Mouse (Mus musculus) kidney, embryonic 14.5 days (tissue): ENCODE data around the gene Klk5. TPM values are rescaled to one million over a fixed set of nuclear protein-coding genes. Genes with fewer than 3 reads are reported as not detected.

ENCODE experiments used
- ATAC-seq: fragments of 200-750 bp; cut with Nextera tagmentation; 2 replicates; pipeline ENCODE4 v1.8.0; 2017; ENCODE audit warnings: moderate number of reproducible peaks, mild to moderate bottlenecking, moderate TSS enrichment, moderate library complexity; ENCODE audit not compliant: low FRiP score, low TSS enrichment
- H3K27ac ChIP-seq: fragments of 300-500 bp; sonication (generic); 2 replicates; pipeline ENCODE4 v1.5.1; 2014; ENCODE audit warnings: low read depth, mild to moderate bottlenecking, low read length, moderate library complexity, mixed read lengths
- H3K27me3 ChIP-seq: fragments of 300-500 bp; sonication (generic); 2 replicates; pipeline ENCODE4 v1.6.1; 2014; ENCODE audit warnings: mild to moderate bottlenecking, low read length; ENCODE audit not compliant: control insufficient read depth, insufficient read depth
- H3K36me3 ChIP-seq: fragments of 300-500 bp; sonication (generic); 2 replicates; pipeline ENCODE4 v1.6.1; 2014; ENCODE audit warnings: low read length, mixed read lengths; ENCODE audit not compliant: control insufficient read depth, insufficient read depth
- H3K4me1 ChIP-seq: fragments of 300-500 bp; sonication (generic); 2 replicates; pipeline ENCODE4 v1.6.1; 2014; ENCODE audit warnings: low read length, mixed read lengths; ENCODE audit not compliant: control insufficient read depth, insufficient read depth
- H3K4me2 ChIP-seq: fragments of 300-500 bp; sonication (generic); replicated peaks from 2 replicates; pipeline ENCODE4 v1.6.1; 2014; ENCODE audit warnings: low read depth, mild to moderate bottlenecking, low read length
- H3K4me3 ChIP-seq: fragments of 300-500 bp; sonication (generic); 2 replicates; pipeline ENCODE4 v1.5.1; 2014; ENCODE audit warnings: mild to moderate bottlenecking, low read length
- H3K9ac ChIP-seq: fragments of 300-500 bp; sonication (generic); 2 replicates; pipeline ENCODE4 v1.6.1; 2014; ENCODE audit warnings: low read depth, mild to moderate bottlenecking, low read length, moderate library complexity
- H3K9me3 ChIP-seq: fragments of 300-500 bp; sonication (generic); 2 replicates; pipeline ENCODE4 v1.6.1; 2016; ENCODE audit warnings: low read length; ENCODE audit not compliant: control insufficient read depth
- WGBS: fragments of 180-500 bp; shearing (Covaris S2); extraction: QIAGEN DNeasy Blood & Tissue Kit; methylation state at CpG from one replicate; pipeline ENCODE4 v1.1.7; 2014; 5-methylcytosine and 5-hydroxymethylcytosine counted together
- polyA plus RNA-seq: library from polyadenylated mRNA; unstranded; fragments of >200 nt; fragmentation: Nextera tagmentation; extraction: Ambion mirVana; gene quantifications from 2 replicates; pipeline ENCODE4 v1.2.1, GENCODE M21; 2014

The Klk5 gene
- polyA plus RNA-seq: not detected in 2 replicates

- Histone ChIP-seq H3K27ac (no peak within 1 kb of the TSS), H3K4me3 (no peak within 1 kb of the TSS), H3K9ac (no peak within 1 kb of the TSS), H3K27me3 (no peaks in the 10 kb centered on the region), H3K4me1 (no peaks in the 10 kb centered on the region), H3K9me3 (no peaks in the 10 kb centered on the region), H3K4me2 (no peak within 1 kb of the TSS), H3K36me3 (no peaks in the 10 kb centered on the region)
- no peak for ATAC-seq
- 67% methylated on average over 3 of the region's 3 CpGs for WGBS
Observed at GRCm38 (mm10) chr7:43841701-43842100, at the start of gene Klk5. TSS of gene Klk5 (plus strand) at chr7:43841971.

- Histone ChIP-seq H3K27me3 (peaks cover 7% of the 10 kb centered on the region; the same call in 1 of the 2 replicates), H3K9me3 (no peaks in the 10 kb centered on the region), H3K4me1 (peaks cover 10% of the 10 kb centered on the region), H3K9ac (peak overlapping the region; percentile 45; the same call in 1 of the 2 replicates), H3K36me3 (no peaks in the 10 kb centered on the region), H3K27ac (no peak overlapping the region), H3K4me2 (peak overlapping the region; percentile 68), H3K4me3 (peak overlapping the region; percentile 58)
- ATAC-seq: 0 out of 2 replicates have a peak, but pooled peaks have one; percentile 30
- 7% methylated on average over 8 of the region's 8 CpGs for WGBS
Observed at GRCm38 (mm10) chr7:43796355-43796754, 45.4 kb upstream of the Klk5 start.

GRCm38 (mm10) chr7:43797333-43797769 is 44.4 kb upstream of the Klk5 start, which contains the start of gene Klk8:
TSS of gene Klk8 (plus strand) at chr7:43797577.
- Histone ChIP-seq H3K4me2 (peak within 1 kb of the TSS; percentile 68), H3K9me3 (no peaks in the 10 kb centered on the region), H3K27ac (no peak within 1 kb of the TSS), H3K4me3 (peak within 1 kb of the TSS; percentile 58), H3K4me1 (peaks cover 10% of the 10 kb centered on the region), H3K9ac (peak within 1 kb of the TSS; percentile 45), H3K27me3 (peaks cover 7% of the 10 kb centered on the region; the same call in 1 of the 2 replicates), H3K36me3 (no peaks in the 10 kb centered on the region)
- WGBS: under 1% methylated on average over 28 of the region's 28 CpGs
- ATAC-seq: peak; percentile 63

- Histone ChIP-seq H3K9ac (peak overlapping the region; percentile 45; the same call in 1 of the 2 replicates), H3K9me3 (no peaks in the 10 kb centered on the region), H3K4me1 (peaks cover 10% of the 10 kb centered on the region), H3K4me3 (peak overlapping the region; percentile 58), H3K27ac (no peak overlapping the region), H3K36me3 (no peaks in the 10 kb centered on the region), H3K27me3 (peaks cover 7% of the 10 kb centered on the region; the same call in 1 of the 2 replicates), H3K4me2 (peak overlapping the region; percentile 68)
- peak; percentile 45; the same call in 1 of the 2 replicates for ATAC-seq
- WGBS: 39% methylated on average over 13 of the region's 13 CpGs
Observed at GRCm38 (mm10) chr7:43797844-43798462, 43.8 kb upstream of the Klk5 start.

GRCm38 (mm10) chr7:43799876-43800275 is 41.9 kb upstream of the Klk5 start:
- H3K4me2 ChIP-seq: no peak overlapping the region

GRCm38 (mm10) chr7:43810994-43811393 is 30.8 kb upstream of the Klk5 start, which contains the start of gene Klk7:
TSS of gene Klk7 (plus strand) at chr7:43811294.
- H3K9ac ChIP-seq: no peak within 1 kb of the TSS
- ATAC-seq: no peak
- H3K4me3 ChIP-seq: no peak within 1 kb of the TSS
- no peaks in the 10 kb centered on the region for H3K4me1 ChIP-seq
- H3K27me3 ChIP-seq: no peaks in the 10 kb centered on the region
- no peaks in the 10 kb centered on the region for H3K9me3 ChIP-seq
- 43% methylated on average over 5 of the region's 5 CpGs for WGBS
- H3K4me2 ChIP-seq: no peak within 1 kb of the TSS
- no peak within 1 kb of the TSS for H3K27ac ChIP-seq
- no peaks in the 10 kb centered on the region for H3K36me3 ChIP-seq

More at GRCm38 (mm10) chr7:43799876-43800275, 41.9 kb upstream of the Klk5 start:
- 80% methylated on average over 7 of the region's 7 CpGs for WGBS
- peaks cover 7% of the 10 kb centered on the region; the same call in 1 of the 2 replicates for H3K27me3 ChIP-seq
- ATAC-seq: no peak
- no peaks in the 10 kb centered on the region for H3K36me3 ChIP-seq
- H3K4me3 ChIP-seq: no peak overlapping the region
- H3K9ac ChIP-seq: no peak overlapping the region
- H3K27ac ChIP-seq: no peak overlapping the region
- H3K9me3 ChIP-seq: no peaks in the 10 kb centered on the region
- H3K4me1 ChIP-seq: peaks cover 10% of the 10 kb centered on the region

- H3K9me3 ChIP-seq: no peaks in the 10 kb centered on the region
- H3K4me2 ChIP-seq: no peak overlapping the region
- no peak overlapping the region for H3K4me3 ChIP-seq
- no peaks in the 10 kb centered on the region for H3K36me3 ChIP-seq
- no peaks in the 10 kb centered on the region for H3K4me1 ChIP-seq
- H3K9ac ChIP-seq: no peak overlapping the region
- no peak overlapping the region for H3K27ac ChIP-seq
- H3K27me3 ChIP-seq: no peaks in the 10 kb centered on the region
- 89% methylated on average over 7 of the region's 7 CpGs for WGBS
- no peak for ATAC-seq
Observed at GRCm38 (mm10) chr7:43815211-43815610, 26.6 kb upstream of the Klk5 start.

- Histone ChIP-seq H3K9me3 (no peaks in the 10 kb centered on the region), H3K4me3 (no peak overlapping the region), H3K4me1 (no peaks in the 10 kb centered on the region), H3K27me3 (no peaks in the 10 kb centered on the region), H3K4me2 (no peak overlapping the region), H3K9ac (no peak overlapping the region), H3K36me3 (no peaks in the 10 kb centered on the region), H3K27ac (no peak overlapping the region)
- ATAC-seq: no peak
Observed at GRCm38 (mm10) chr7:43816746-43817145, 25.0 kb upstream of the Klk5 start.

- WGBS: 88% methylated on average over 7 of the region's 7 CpGs
- ATAC-seq: no peak
- Histone ChIP-seq H3K4me1 (no peaks in the 10 kb centered on the region), H3K9me3 (no peaks in the 10 kb centered on the region), H3K27ac (no peak overlapping the region), H3K36me3 (no peaks in the 10 kb centered on the region), H3K9ac (no peak overlapping the region), H3K4me2 (no peak overlapping the region), H3K27me3 (no peaks in the 10 kb centered on the region), H3K4me3 (no peak overlapping the region)
Observed at GRCm38 (mm10) chr7:43821581-43821980, 20.2 kb upstream of the Klk5 start.
